Mouse (Mus musculus) gastrocnemius, postnatal 25 days (tissue): Measurements from ENCODE around the gene Cend1. TPM values are rescaled to one million over a fixed set of nuclear protein-coding genes. Genes with fewer than 3 reads are reported as not detected.

Experiments used
- DNase-seq: peaks from one replicate; pipeline ENCODE4 v3.0.0; 2022
- total RNA-seq, 2 experiments: library from RNA; stranded (reverse); gene quantifications; 1 replicate in 1 of 2; 2 replicates in 1 of 2; pipeline ENCODE4 v1.2.3; 2021

The Cend1 gene
- total RNA-seq, 2 experiments from 2014 or later = 0.38 to 0.75 TPM

DNA sequence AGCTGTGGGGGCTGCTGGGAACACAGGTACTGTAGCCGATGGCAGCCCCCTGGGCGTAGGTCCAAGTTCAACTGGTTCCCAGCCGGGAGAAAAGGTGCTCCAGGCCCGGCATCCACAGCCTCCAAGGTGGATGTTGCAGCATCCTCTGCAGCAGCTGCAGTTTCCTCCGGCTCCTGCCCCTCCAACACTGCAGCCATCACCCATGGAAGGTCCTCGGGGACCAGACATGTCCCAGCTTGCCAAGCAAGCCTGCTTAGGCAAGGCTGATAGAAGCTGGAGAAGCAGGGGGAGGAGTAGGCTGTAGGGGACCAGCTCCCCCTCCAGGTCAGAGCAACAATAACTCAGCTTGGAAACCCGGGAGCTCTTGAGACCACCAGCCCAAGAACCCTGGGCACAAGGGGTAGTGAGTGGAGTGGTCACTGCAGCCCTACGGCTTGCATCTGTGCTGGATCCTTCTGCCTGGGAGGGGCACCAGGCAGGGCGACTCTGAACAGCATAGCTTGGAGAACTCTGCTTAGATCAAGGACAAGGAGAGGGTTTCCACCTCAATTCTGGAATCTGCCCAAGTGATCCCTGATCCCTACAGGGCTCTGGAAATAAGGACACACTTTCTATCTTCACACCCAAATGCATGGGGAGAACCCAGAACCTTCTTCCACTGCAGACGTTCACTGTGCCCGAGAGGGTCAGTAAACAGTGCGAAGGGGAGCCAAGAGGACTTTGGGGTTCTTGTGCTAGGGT lies 14.0 kb upstream of the Cend1 start:
- no peak for DNase-seq

DNA sequence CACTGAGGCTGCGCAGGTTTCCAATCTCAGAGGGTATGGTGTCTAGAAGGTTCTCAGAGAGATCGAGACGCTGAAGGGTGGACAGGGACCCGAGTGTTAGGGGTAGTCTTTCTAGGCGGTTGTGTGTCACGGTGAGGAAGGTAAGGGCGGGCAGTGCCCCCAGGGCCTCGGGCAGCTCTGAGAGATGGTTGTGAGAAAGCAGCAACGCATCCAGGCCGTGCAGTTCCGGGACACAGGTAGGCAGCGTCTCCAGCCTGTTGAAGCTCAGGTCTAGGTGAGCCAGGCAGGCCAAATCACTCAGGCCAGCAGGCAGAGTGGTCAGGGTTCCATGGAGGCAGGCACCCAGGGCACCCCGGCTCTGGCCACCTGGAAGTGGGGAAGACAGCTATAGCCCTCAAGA lies 12.9 kb upstream of the Cend1 start:
- no peak for DNase-seq

DNA sequence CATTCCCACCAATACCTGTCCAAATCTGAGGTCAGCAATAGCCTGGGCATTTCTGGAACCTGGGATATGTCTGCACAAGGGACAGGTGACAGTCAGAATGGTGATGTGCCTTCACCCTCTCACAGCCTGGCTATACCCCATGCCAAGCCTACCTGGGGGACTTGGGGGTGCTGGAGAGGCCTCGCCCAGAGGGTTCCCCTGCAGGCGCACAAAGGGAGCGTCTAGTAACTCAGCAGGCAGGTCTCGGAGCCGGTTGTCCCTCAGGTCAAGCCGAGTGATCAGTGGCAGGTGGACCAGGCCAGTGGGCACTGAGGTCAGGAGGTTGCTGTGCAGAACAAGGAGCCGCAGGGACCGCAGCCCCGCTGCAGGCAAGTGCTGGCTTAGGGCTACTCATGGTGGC lies 12.2 kb upstream of the Cend1 start:
- no peak for DNase-seq

DNA sequence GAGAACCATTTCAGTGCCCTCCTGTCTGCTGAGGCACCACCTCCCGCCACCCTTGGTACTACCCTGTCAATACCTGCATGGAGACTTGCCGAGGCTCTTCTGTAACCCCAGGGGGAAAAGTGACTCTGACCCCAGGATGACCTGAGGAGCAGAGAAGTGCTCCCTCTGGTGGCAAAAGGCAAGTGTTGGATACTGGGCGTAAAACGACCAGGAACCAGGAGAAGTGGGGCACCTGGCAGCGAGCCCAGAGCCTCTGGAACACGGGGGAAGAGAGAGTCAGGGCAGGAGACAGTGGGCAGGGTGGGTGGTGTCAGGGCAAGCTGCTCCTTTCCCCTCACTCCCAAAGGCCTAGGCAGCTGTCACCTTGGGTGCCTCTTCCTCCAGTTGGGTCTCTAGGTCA lies 11.3 kb upstream of the Cend1 start:
- peak; percentile 52 for DNase-seq

DNA sequence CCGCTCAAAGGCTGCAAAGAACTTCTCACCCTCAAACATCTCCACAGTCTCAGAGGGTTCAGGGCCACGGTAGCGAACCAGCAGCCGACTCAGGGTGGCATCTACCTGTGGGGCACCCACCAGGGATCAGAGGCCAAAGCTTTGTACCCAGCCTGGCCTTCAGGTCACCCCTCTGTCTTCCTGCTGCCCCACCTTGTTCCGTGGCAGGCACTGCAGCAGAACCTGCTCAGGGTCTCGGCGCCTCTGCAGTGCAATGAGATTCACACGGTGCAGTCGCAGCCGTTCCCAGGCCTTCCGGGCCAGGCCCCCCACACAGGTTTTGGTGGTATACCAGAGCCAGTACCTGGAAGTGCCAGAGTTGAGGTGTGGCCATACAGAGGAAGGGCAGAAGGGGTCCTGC lies 10.5 kb upstream of the Cend1 start:
- no peak for DNase-seq

GRCm38 (mm10) chr7:141439140-141439679 lies 9.9 kb upstream of the Cend1 start:
- DNase-seq = no peak

DNA sequence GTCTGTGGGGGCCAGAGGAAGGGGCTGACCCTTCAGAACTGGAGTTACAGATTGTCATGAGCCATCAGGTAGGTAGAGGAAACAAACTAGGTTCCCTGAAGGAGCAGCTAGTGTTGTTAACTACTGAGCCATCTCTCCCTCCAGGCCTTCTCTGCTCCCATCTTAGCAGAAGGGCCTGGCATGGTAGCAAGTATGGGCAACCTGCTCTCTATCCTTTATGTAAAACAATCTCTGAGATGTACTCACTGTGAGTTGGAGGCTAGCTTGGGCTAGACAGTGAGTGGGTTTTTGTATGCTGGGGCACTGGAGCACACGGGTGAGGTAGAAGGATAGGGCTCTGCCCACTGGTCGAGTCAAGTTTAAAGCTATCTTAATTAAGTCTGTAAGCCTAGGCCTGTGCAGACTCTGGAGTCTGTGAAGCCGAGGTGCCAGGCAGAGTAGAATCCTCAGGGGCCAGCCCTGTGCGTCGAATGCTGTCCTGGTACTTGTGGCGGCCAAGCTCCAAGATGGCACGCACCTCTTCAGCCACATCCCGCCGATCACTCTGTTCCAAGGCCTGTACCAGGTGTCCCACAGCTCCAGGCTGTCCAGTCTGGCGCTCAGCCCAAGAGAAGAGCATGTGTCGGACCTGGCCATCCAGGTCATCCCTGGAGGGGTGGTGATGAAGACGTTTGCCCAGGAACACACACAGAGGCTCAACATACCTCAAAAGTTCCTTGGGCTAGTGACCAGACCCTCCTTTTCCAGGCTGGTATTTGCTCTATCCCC lies 9.1 kb upstream of the Cend1 start:
- DNase-seq = no peak

DNA sequence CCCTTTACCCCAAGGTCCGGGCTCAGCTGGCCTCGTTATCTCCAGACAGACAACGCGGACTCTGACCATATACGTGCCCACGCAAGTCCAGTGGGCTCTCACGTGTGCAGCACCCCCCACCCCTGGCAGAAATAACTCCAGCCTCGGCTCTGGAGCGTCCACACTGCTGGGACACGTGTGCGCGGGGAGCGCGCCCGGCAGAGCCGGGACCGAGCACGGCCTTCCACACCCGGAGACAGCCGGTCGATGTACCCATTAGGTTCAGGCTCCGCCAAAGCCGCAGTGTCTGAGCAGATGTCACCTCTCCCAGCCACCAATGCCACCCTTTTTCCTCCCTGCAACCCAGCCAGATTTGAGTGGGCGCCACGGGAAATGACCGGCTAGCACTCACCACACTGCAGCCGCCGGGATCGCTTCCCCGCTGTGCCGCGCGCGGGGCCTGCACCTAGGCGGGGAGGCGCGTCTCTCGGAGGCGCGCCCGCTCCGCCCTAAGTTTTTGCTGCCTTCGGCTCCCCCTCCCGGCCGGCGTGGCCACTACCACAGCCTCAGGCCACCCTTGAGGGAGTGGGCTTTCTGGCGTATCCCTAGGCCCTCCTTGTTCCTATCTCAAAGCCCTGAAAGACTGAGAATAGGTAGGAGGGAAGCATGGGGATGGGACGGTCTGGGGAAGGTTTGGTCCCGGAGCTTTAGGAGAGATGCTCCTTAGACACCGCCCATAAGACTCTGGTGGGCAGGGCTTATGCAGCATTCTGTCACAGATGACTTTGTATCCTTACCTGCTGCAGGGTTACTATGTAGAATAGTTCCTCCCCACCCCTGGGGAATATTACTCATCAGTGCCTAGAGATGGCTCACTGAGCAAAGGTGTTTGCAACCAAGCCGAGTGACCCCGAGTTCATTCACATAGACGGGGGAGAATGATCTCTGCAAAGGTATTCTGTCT lies 8.2 kb upstream of the Cend1 start, which contains the start of gene Slc25a22:
Gene Slc25a22 (minus strand): TSS at position 715 of the 943 bp plus-strand sequence.
- peak; percentile 81 for DNase-seq

DNA sequence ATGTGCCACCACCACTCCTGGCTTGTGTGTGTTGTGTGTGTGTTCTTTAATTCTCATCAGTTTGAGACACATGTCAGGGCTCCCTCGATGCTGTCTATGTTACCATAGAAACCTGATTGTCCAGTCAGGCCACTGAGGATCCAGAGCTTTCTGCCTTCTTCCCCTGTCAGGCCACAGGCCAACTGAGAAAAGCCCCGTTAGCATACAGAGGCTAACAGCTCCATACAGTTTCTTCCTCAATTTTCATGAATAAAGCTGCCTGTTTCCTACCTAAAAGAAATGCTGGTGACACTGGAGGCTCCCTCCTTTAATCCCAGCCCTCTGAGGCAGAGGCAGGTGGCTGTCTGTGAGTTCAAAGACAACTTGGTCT lies 7.2 kb upstream of the Cend1 start:
- DNase-seq = no peak

GRCm38 (mm10) chr7:141435856-141436522 lies 6.7 kb upstream of the Cend1 start:
- DNase-seq = no peak

DNA sequence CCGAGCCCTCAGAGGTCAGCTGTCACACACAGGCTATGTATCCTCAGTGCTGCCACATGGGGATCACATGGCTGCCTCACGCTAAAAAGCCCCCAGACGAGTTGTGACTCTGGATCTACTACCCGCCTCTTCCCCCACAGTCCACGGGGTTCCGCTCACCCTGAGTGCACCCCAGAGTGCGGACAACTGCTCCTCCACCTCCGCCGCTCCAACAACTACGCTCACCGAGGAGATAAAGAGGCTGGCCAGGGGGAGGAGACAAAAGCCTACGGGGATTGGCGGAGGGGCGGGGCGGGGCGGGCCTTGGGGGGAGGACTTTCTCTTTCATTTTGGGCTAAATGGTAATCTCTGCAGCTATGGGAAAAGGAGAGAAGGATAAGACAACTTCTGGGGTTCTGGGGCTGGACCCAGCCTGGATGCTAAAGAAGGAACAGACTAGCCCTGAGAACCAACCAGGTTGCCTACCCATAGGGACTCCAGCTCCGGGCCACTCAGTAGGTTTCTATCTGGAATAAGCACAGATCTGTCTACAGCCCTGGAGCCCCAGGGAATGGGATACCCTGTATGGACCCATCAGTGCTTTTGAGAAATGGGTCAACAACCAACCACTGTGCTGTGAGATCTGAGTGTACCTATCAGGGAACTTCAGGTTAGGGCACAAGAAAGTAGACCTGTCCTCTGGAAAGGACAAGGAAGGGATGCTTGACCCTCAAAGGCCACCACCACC lies 6.0 kb upstream of the Cend1 start:
- DNase-seq = peak; percentile 60

DNA sequence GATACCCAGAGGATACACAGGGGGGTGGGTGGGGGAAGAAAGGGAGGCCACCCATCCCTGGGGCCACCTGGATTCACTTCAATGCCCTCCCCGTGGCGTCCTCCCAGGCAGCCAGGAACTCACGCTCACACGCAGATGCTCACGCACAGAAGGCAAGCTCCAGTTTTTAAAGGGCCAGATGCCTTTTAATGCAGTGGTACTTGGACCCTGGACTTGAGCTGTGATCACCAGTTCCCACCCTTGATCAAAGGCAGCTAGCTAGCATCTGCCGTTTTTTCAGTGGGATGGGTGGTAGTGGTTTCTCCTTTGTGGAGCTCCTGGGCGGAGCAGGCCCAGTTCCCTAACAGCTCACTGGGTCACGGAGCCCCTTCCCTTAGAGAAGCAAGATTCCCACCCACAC lies 5.2 kb upstream of the Cend1 start:
- peak; percentile 58 for DNase-seq

DNA sequence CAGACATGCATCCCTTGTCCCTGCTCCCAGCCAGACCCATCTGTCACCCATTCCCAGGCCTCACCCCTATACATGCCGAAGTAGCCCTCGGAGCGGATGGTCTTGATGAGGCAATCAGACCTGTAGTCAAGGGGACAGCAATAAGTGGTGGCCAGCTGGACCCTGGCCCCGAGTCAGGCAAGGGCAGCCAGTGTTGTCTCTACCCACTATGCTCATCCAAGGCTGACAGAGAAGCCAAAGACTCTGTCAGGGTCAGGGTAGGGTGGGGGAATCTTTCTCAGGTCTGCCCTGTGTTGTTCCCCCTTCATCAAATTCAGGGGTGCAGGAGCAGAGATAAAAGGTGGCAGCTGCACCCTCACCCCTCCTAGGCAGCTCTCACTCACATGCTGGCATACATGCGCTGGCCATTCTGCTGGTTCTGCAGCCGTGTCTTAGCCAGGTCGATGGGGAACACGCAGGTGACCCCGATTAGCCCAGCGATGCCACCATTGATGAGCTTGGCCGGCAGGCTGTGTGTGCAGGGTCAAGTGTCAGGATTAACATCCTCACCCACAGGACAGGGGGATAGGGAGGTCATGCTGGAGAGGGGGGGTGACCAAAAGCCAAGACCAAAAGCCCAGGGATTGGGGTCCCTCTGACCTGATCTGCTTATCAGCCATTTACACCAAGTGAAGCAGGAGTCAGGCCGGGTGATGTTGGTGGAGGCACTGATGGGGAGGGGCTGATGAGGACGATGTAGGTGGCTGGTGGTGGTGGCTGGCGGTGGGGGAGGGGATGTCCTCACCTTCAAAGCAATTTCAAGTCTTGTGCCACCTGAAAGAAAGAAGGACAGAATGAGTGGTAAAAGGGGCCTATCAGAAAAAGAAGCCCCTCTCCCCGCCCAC lies 4.5 kb upstream of the Cend1 start:
- no peak for DNase-seq

- DNase-seq = peak; percentile 83
Observed at GRCm38 (mm10) chr7:141432741-141433516, 3.6 kb upstream of the Cend1 start.

GRCm38 (mm10) chr7:141432186-141432611 lies 2.9 kb upstream of the Cend1 start:
- DNase-seq = no peak

DNA sequence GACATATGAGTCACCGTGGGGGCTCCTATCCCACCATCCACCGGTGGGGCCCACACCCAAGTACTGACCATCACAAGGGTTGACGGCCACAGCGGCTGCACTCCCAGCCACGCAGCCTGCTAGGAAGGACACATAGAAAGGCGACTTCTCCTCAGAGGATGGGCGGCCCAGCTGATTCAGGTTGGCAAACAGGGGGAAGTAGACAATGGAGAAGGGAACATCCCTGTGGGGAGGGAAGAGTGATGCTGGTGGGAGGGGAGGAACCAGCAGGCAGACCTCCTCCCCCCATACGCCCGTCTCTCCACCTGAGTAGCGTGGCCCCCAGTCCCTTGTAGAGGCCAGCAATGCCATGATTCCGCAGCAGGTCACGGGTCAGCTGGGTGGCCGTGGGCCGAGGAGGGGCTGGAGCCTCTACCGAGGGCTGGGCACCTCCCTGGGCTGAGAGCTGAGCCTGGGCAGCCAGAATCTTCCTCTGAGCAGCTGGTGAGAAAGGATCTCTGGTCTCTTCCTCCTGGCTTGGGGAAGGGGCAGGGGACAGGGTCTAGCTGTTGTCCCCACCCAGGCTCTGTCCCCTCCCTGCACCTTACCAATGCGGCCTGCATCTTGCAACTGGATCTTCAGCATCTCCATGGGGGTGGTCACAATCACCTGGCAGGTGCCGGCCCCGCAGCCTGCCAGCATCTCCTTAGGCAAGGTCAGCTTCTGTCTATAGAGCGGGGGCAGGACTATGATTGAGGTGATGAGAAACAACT lies 2.3 kb upstream of the Cend1 start:
- DNase-seq = no peak

GRCm38 (mm10) chr7:141430585-141431240 lies 1.4 kb upstream of the Cend1 start:
- no peak for DNase-seq
